Mouse (Mus musculus) testis, adult 2 months (tissue): ENCODE results near the gene Gng12.

Experiments used
- CTCF ChIP-seq: fragments of 200-500 bp; IDR thresholded peaks from 2 replicates; pipeline ENCODE4 v1.5.1; 2012; ENCODE audit warnings: low read depth, mild to moderate bottlenecking, inconsistent platforms, low read length, moderate library complexity; ENCODE audit not compliant: control insufficient read depth, insufficient read depth, insufficient replicate concordance
- POLR2A ChIP-seq: fragments of 200-500 bp; IDR thresholded peaks from 2 replicates; pipeline ENCODE4 v1.6.1; 2012; ENCODE audit warnings: low read depth, mild to moderate bottlenecking, inconsistent platforms, low read length, moderate library complexity; ENCODE audit not compliant: control insufficient read depth

- TF ChIP-seq CTCF, result no peak
- no peak for TF ChIP-seq POLR2A
These were observed 12.3 kb downstream of the Gng12 start for GRCm38 (mm10) chr6:66908327-66908973.
